Mouse (Mus musculus) CD4-positive helper T cell, adult 2 months (primary cell): ENCODE results near the gene Xpnpep3.

ENCODE experiments used
- DNase-seq: peaks from one replicate; pipeline ENCODE4 v3.0.0-alpha.2; 2012; ENCODE audit warnings: low read depth, missing footprints, low spot score

The Xpnpep3 gene

GRCm38 (mm10) chr15:81399638-81400315 lies at the start of gene Xpnpep3, which contains the start of gene St13:
Xpnpep3 (plus strand) TSS chr15:81400138.
St13 (minus strand) TSS chr15:81400077.
- DNase-seq: peak; percentile 98

- no peak for DNase-seq
Measured at GRCm38 (mm10) chr15:81350401-81350800, 49.5 kb upstream of the Xpnpep3 start.

GRCm38 (mm10) chr15:81352638-81353037 lies 47.3 kb upstream of the Xpnpep3 start:
- DNase-seq: peak; percentile 30

GRCm38 (mm10) chr15:81355146-81355761 lies 44.7 kb upstream of the Xpnpep3 start:
- DNase-seq: peak; percentile 60

GRCm38 (mm10) chr15:81356946-81357345 lies 43.0 kb upstream of the Xpnpep3 start:
- DNase-seq: no peak

GRCm38 (mm10) chr15:81358943-81359342 lies 41.0 kb upstream of the Xpnpep3 start:
- DNase-seq: no peak

- DNase-seq: no peak
Measured at GRCm38 (mm10) chr15:81359421-81359820, 40.5 kb upstream of the Xpnpep3 start.

GRCm38 (mm10) chr15:81360345-81361021 lies 39.5 kb upstream of the Xpnpep3 start, which contains the start of gene Slc25a17:
Slc25a17 (minus strand) TSS chr15:81360812.
- DNase-seq: peak; percentile 95

GRCm38 (mm10) chr15:81361022-81361404 lies 38.9 kb upstream of the Xpnpep3 start:
- no peak for DNase-seq

GRCm38 (mm10) chr15:81361417-81362015 lies 38.4 kb upstream of the Xpnpep3 start:
- no peak for DNase-seq

GRCm38 (mm10) chr15:81362501-81362900 lies 37.4 kb upstream of the Xpnpep3 start:
- DNase-seq: no peak

GRCm38 (mm10) chr15:81364271-81364670 lies 35.7 kb upstream of the Xpnpep3 start:
- DNase-seq: no peak

GRCm38 (mm10) chr15:81365246-81365645 lies 34.7 kb upstream of the Xpnpep3 start:
- DNase-seq: no peak

GRCm38 (mm10) chr15:81366241-81366640 lies 33.7 kb upstream of the Xpnpep3 start:
- no peak for DNase-seq

- no peak for DNase-seq
Measured at GRCm38 (mm10) chr15:81368601-81369000, 31.3 kb upstream of the Xpnpep3 start.

- DNase-seq: no peak
Measured at GRCm38 (mm10) chr15:81370356-81370755, 29.6 kb upstream of the Xpnpep3 start.

GRCm38 (mm10) chr15:81374621-81375020 lies 25.3 kb upstream of the Xpnpep3 start:
- no peak for DNase-seq

GRCm38 (mm10) chr15:81378845-81379244 lies 21.1 kb upstream of the Xpnpep3 start:
- no peak for DNase-seq

GRCm38 (mm10) chr15:81386327-81386726 lies 13.6 kb upstream of the Xpnpep3 start:
- DNase-seq: no peak

- DNase-seq: peak; percentile 24
Measured at GRCm38 (mm10) chr15:81392997-81393396, 6.9 kb upstream of the Xpnpep3 start.

- DNase-seq: no peak
Measured at GRCm38 (mm10) chr15:81394211-81394915, 5.6 kb upstream of the Xpnpep3 start.

GRCm38 (mm10) chr15:81398189-81398588 lies 1.7 kb upstream of the Xpnpep3 start:
- no peak for DNase-seq
